Mouse (Mus musculus): ENCODE results near the gene Egr4.

Egr4 gene

GRCm38 (mm10) chr6:85513531-85513910, at the start of gene Egr4:
TSS of gene Egr4 (minus strand) at chr6:85513589.
- peak; percentile 80 for ATAC-seq (ENCODE audit: low TSS enrichment)

GRCm38 (mm10) chr6:85562374-85562773, 49.0 kb upstream of the Egr4 start:
- no peak for ATAC-seq (ENCODE audit: low TSS enrichment)

- no peak for ATAC-seq (ENCODE audit: low TSS enrichment)
Observed at GRCm38 (mm10) chr6:85547642-85548041, 34.3 kb upstream of the Egr4 start.

GRCm38 (mm10) chr6:85544251-85544881, 31.0 kb upstream of the Egr4 start:
- ATAC-seq (ENCODE audit: low TSS enrichment), result peak; percentile 50

GRCm38 (mm10) chr6:85543351-85544175, 30.2 kb upstream of the Egr4 start:
- ATAC-seq (ENCODE audit: low TSS enrichment), result no peak

- peak; percentile 68 for ATAC-seq (ENCODE audit: low TSS enrichment)
Observed at GRCm38 (mm10) chr6:85522825-85523224, 9.4 kb upstream of the Egr4 start.

- no peak for ATAC-seq (ENCODE audit: low TSS enrichment)
Observed at GRCm38 (mm10) chr6:85522026-85522425, 8.6 kb upstream of the Egr4 start.

GRCm38 (mm10) chr6:85518091-85518693, 4.8 kb upstream of the Egr4 start:
- peak; percentile 53 for ATAC-seq (ENCODE audit: low TSS enrichment)

GRCm38 (mm10) chr6:85515941-85516340, 2.6 kb upstream of the Egr4 start:
- ATAC-seq (ENCODE audit: low TSS enrichment), result no peak

GRCm38 (mm10) chr6:85512577-85513530, 535 bp downstream of the Egr4 start:
- ATAC-seq (ENCODE audit: low TSS enrichment), result peak; percentile 25

GRCm38 (mm10) chr6:85512056-85512440, 1.3 kb downstream of the Egr4 start:
- no peak for ATAC-seq (ENCODE audit: low TSS enrichment)

- peak; percentile 11; the same call in 1 of the 2 replicates for ATAC-seq (ENCODE audit: low TSS enrichment)
Observed at GRCm38 (mm10) chr6:85511286-85512055, 1.9 kb downstream of the Egr4 start.

- peak; percentile 21; the same call in 1 of the 2 replicates for ATAC-seq (ENCODE audit: low TSS enrichment)
Observed at GRCm38 (mm10) chr6:85510476-85510875, 2.9 kb downstream of the Egr4 start.

- no peak for ATAC-seq (ENCODE audit: low TSS enrichment)
Observed at GRCm38 (mm10) chr6:85508602-85509001, 4.8 kb downstream of the Egr4 start.

- no peak for ATAC-seq (ENCODE audit: low TSS enrichment)
Observed at GRCm38 (mm10) chr6:85504908-85505307, 8.5 kb downstream of the Egr4 start.

GRCm38 (mm10) chr6:85502911-85503250, 10.5 kb downstream of the Egr4 start, which contains the start of gene Fbxo41:
TSS of gene Fbxo41 (minus strand) at chr6:85502994.
- ATAC-seq (ENCODE audit: low TSS enrichment), result peak; percentile 85

- peak; percentile 64 for ATAC-seq (ENCODE audit: low TSS enrichment)
Observed at GRCm38 (mm10) chr6:85502103-85502910, 11.1 kb downstream of the Egr4 start.

- peak; percentile 19 for ATAC-seq (ENCODE audit: low TSS enrichment)
Observed at GRCm38 (mm10) chr6:85501571-85502102, 11.8 kb downstream of the Egr4 start.

- ATAC-seq (ENCODE audit: low TSS enrichment), result no peak
Observed at GRCm38 (mm10) chr6:85500416-85500815, 13.0 kb downstream of the Egr4 start.

- no peak for ATAC-seq (ENCODE audit: low TSS enrichment)
Observed at GRCm38 (mm10) chr6:85498147-85498546, 15.2 kb downstream of the Egr4 start.
